Mouse (Mus musculus) C2C12 (cell line): ENCODE data around the gene Adamts17. TPM values are rescaled to one million over a fixed set of nuclear protein-coding genes. Genes with fewer than 3 reads are reported as not detected.

Source experiments
- H3K27me3 ChIP-seq: one replicate; pipeline ENCODE4 v1.6.1; 2011; ENCODE audit not compliant: control insufficient read depth, insufficient read depth, insufficient read length
- H3K36me3 ChIP-seq: one replicate; pipeline ENCODE4 v1.6.1; 2011; ENCODE audit not compliant: control insufficient read depth, insufficient read depth
- H3K4me3 ChIP-seq: one replicate; pipeline ENCODE4 v1.5.1; 2011; ENCODE audit warnings: mild to moderate bottlenecking, control low read depth; ENCODE audit not compliant: poor library complexity, insufficient read depth, severe bottlenecking
- H3K79me2 ChIP-seq: one replicate; pipeline ENCODE4 v1.6.1; 2011; ENCODE audit not compliant: control insufficient read depth, insufficient read depth
- H3K79me3 ChIP-seq: one replicate; pipeline ENCODE4 v1.6.1; 2011; ENCODE audit warnings: low read depth, control low read depth
- H3ac ChIP-seq: one replicate; pipeline ENCODE3; 2011; ENCODE audit warnings: low read depth; ENCODE audit not compliant: control insufficient read depth, insufficient read length
- CEBPB ChIP-seq: IDR thresholded peaks from one replicate; pipeline ENCODE4 v1.6.1; 2011; ENCODE audit warnings: low read depth, mild to moderate bottlenecking, control low read depth, moderate library complexity
- CTCF ChIP-seq: IDR thresholded peaks from one replicate; pipeline ENCODE4 v1.5.1; 2011; ENCODE audit not compliant: control insufficient read depth, insufficient read depth, insufficient read length
- FOSL1 ChIP-seq: IDR thresholded peaks from one replicate; pipeline ENCODE4 v1.8.0; 2011; ENCODE audit warnings: mild to moderate bottlenecking, low read length; ENCODE audit not compliant: poor library complexity, insufficient read depth, severe bottlenecking
- MAX ChIP-seq: IDR thresholded peaks from one replicate; pipeline ENCODE4 v1.6.1; 2011; ENCODE audit warnings: mild to moderate bottlenecking, control low read depth
- MYOD1 ChIP-seq: IDR thresholded peaks from one replicate; pipeline ENCODE4 v1.6.1; 2011; ENCODE audit warnings: low read depth; ENCODE audit not compliant: control insufficient read depth, insufficient read length
- MYOG ChIP-seq: IDR thresholded peaks from one replicate; pipeline ENCODE4 v1.6.1; 2011; ENCODE audit not compliant: control insufficient read depth, insufficient read length; ENCODE audit errors: extremely low read depth
- USF1 ChIP-seq: IDR thresholded peaks from one replicate; pipeline ENCODE4 v1.6.1; 2011; ENCODE audit warnings: low read depth, mild to moderate bottlenecking, control low read depth, moderate library complexity
- polyA plus RNA-seq: library from polyadenylated mRNA; unstranded; fragments of >200 nt; fragmentation: generic; extraction: Trizol; gene quantifications from one replicate; pipeline ENCODE4 v1.2.1, GENCODE M21; 2012; ENCODE audit warnings: missing spikeins

Gene Adamts17
- polyA plus RNA-seq, 1 experiment: 0.04 TPM

DNA sequence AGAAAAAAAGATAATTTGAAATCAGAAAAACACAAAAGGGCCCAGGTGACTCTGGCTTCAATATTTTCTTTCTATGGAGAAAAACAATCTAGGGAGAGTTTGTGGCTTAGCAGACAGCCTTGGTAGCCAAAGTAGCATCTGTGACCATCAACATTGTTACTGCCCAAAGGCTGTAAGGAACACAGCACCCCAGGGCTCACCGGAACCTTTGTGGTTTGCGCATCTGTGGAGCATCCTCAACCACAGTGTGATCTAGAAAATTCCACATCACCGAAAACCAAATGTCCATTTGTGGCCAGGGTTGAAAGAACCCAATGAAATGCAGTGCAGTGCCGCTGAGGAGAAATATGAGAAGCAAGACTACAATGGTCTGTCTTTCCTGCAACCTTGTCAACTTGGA, 27.2 kb upstream of the Adamts17 start:
- Histone ChIP-seq H3ac (no peak overlapping the region), H3K79me3 (no peaks in the 10 kb centered on the region), H3K27me3 (no peaks in the 10 kb centered on the region), H3K79me2 (no peaks in the 10 kb centered on the region), H3K36me3 (no peaks in the 10 kb centered on the region), H3K4me3 (no peak overlapping the region)
- TF ChIP-seq MYOD1 (peak; percentile 87), CEBPB (no peak)

- no peak overlapping the region for H3K4me3 ChIP-seq
- H3ac ChIP-seq: no peak overlapping the region
- no peaks in the 10 kb centered on the region for H3K79me3 ChIP-seq
- no peaks in the 10 kb centered on the region for H3K79me2 ChIP-seq
- TF ChIP-seq MYOG (no peak), MYOD1 (peak; percentile 80), MAX (peak; percentile 21), CEBPB (no peak), CTCF (no peak), FOSL1 (peak; percentile 89)
- no peaks in the 10 kb centered on the region for H3K36me3 ChIP-seq
- no peaks in the 10 kb centered on the region for H3K27me3 ChIP-seq
These were observed 26.8 kb upstream of the Adamts17 start for GRCm38 (mm10) chr7:66812737-66813136.

DNA sequence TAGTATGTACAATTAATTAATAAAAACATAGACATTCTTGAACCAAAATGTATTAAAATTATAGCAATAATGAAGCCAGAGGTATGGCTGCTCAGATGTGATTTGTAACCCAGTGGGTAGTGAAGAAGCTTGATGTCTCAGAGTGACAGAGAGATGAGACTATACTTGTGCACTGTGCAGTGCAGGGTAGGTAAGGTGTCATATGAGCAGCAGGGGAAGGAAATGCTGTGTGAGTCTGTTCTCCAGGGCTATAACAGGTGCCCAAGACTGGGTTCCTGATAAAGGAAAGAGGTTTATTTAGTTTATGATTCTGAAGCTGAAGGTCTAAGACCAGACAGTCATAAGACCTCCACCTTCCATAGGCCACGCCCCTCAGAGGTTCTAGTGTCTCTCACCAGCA, 26.4 kb upstream of the Adamts17 start:
- H3K4me3 ChIP-seq: no peak overlapping the region
- H3K79me3 ChIP-seq: no peaks in the 10 kb centered on the region
- no peaks in the 10 kb centered on the region for H3K36me3 ChIP-seq
- no peak overlapping the region for H3ac ChIP-seq
- no peaks in the 10 kb centered on the region for H3K79me2 ChIP-seq
- TF ChIP-seq CEBPB: no peak
- TF ChIP-seq MYOD1: peak; percentile 22
- no peak for TF ChIP-seq FOSL1
- no peak for TF ChIP-seq MYOG
- H3K27me3 ChIP-seq: no peaks in the 10 kb centered on the region

DNA sequence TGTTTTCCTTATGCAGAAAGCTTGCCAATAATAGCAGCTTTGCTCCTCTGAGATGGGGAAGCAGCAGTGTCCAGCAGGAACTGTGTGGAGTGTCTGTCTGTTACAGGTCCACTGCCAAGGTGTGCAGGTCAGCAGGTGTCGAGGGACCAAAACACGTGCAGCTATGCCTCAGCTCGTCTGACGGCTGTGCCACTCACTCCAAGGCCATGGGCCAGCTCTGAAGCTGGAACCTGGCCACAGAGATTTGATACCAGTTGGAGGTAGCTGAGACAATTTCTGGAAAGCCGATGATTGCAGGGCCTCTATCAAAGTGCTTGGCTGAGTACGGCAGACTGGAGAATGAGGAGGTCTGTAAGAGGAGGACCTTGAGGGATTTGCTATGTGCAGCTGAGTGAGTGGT, 24.0 kb upstream of the Adamts17 start:
- Histone ChIP-seq H3K36me3 (no peaks in the 10 kb centered on the region), H3K79me2 (no peaks in the 10 kb centered on the region), H3ac (no peak overlapping the region), H3K27me3 (no peaks in the 10 kb centered on the region), H3K79me3 (no peaks in the 10 kb centered on the region), H3K4me3 (no peak overlapping the region)
- TF ChIP-seq CTCF (no peak), MAX (no peak), USF1 (no peak), FOSL1 (no peak)

GRCm38 (mm10) chr7:66820034-66820433, 19.5 kb upstream of the Adamts17 start:
- H3K36me3 ChIP-seq: no peaks in the 10 kb centered on the region
- peak; percentile 80 for TF ChIP-seq CTCF
- TF ChIP-seq MYOD1: no peak

DNA sequence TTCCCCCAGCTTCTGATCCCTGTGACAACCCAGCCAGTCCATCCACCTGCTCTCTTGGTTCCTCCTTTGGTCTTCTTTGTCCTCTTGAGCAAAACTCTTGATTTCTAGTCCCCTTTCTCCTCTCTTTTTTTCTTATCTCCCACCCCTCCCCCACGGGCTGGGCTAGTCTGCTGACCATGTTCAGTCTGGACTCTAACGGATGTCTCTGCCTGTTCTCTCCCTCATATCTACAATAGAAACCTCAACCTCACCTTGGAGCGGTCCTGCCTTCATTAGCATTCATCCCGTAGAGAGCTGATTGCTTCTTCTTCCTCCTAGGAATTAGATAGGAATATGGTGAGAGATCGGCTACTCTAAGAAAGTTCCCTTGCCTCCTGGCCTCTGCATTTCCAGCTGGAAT, 8.7 kb upstream of the Adamts17 start:
- Histone ChIP-seq H3K27me3 (no peaks in the 10 kb centered on the region), H3ac (no peak overlapping the region), H3K36me3 (no peaks in the 10 kb centered on the region), H3K79me3 (no peaks in the 10 kb centered on the region), H3K4me3 (no peak overlapping the region), H3K79me2 (no peaks in the 10 kb centered on the region)
- TF ChIP-seq MAX (no peak), FOSL1 (no peak)

More at GRCm38 (mm10) chr7:66820034-66820433, 19.5 kb upstream of the Adamts17 start:
- H3K4me3 ChIP-seq: no peak overlapping the region
- no peaks in the 10 kb centered on the region for H3K27me3 ChIP-seq
- no peaks in the 10 kb centered on the region for H3K79me3 ChIP-seq
- H3K79me2 ChIP-seq: no peaks in the 10 kb centered on the region
- H3ac ChIP-seq: no peak overlapping the region

- no peaks in the 10 kb centered on the region for H3K27me3 ChIP-seq
- TF ChIP-seq MYOG: no peak
- TF ChIP-seq CEBPB: no peak
- no peak for TF ChIP-seq MAX
- no peak for TF ChIP-seq MYOD1
- TF ChIP-seq CTCF: no peak
- TF ChIP-seq USF1: no peak
- no peak for TF ChIP-seq FOSL1
- no peaks in the 10 kb centered on the region for H3K79me2 ChIP-seq
- no peak overlapping the region for H3ac ChIP-seq
- no peak overlapping the region for H3K4me3 ChIP-seq
- no peaks in the 10 kb centered on the region for H3K79me3 ChIP-seq
- H3K36me3 ChIP-seq: no peaks in the 10 kb centered on the region
These were observed 8.2 kb upstream of the Adamts17 start for GRCm38 (mm10) chr7:66831295-66831694.
